Mouse (Mus musculus): ENCODE measurements at regions not wholly inside any gene's neighbourhood (a gene's known extent, or its start where the extent isn't known, plus 50 kb on each side); places are given as distances from the start of the nearest gene placed in this dataset.

DNA sequence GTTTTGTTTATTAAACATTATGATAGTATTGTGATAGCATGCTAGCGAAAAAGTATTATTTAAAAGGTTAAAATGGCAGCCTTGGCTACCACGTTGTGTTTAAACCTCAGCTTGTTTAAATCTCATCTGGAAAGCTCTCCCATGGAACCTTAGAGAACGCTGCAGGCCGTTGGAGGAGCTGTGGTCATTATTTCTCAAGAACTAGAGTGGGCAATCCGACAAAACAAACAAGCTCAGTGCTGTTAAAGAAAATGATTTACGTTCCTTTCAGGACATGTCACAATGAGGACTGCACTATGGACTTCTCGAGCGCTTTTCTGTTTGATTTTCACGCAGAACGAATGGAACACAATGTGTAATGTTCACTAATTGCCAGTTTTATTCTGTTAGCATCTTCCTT is 178.9 kb downstream of the Dusp6 start:
- TF ChIP-seq GATA1 (IDR thresholded peaks at IDR 0.05; ENCODE audit: low read length) (no peak), TAL1 (IDR thresholded peaks at IDR 0.05; ENCODE audit: low read length) (no peak)
